Mouse (Mus musculus) intestine, embryonic 14.5 days (tissue): ENCODE data around the gene Proz. TPM values are rescaled to one million over a fixed set of nuclear protein-coding genes. Genes with fewer than 3 reads are reported as not detected.
A peak's percentile ranks its signal among the peaks of the same experiment; 100 is the strongest.
"Not testable (repeated sequence)": the region's sequence is repeated elsewhere in the genome, so short reads cannot be mapped to it uniquely, and the experiment has no call there.

Experiments
- ATAC-seq: fragments of 200-750 bp; cut with Nextera tagmentation; replicated peaks from 2 replicates; pipeline ENCODE4 v1.8.0; 2017; ENCODE audit warnings: low read depth, moderate number of reproducible peaks, moderate TSS enrichment, moderate library complexity; ENCODE audit not compliant: low FRiP score, low TSS enrichment
- DNase-seq: peaks from one replicate; pipeline ENCODE4 v3.0.0-alpha.2; 2018; ENCODE audit warnings: low spot score
- H3K27ac ChIP-seq: fragments of 300-500 bp; sonication (generic); 2 replicates; pipeline ENCODE4 v1.5.1; 2014; ENCODE audit warnings: low read depth, mild to moderate bottlenecking, control low read depth
- H3K27me3 ChIP-seq: fragments of 300-500 bp; sonication (generic); replicated peaks from 2 replicates; pipeline ENCODE4 v1.6.1; 2014; ENCODE audit warnings: low read length, control low read depth; ENCODE audit not compliant: control insufficient read depth, insufficient read depth
- H3K36me3 ChIP-seq: fragments of 300-500 bp; sonication (generic); 2 replicates; pipeline ENCODE4 v1.6.1; 2014; ENCODE audit warnings: low read length, control low read depth; ENCODE audit not compliant: control insufficient read depth, insufficient read depth
- H3K4me1 ChIP-seq: fragments of 300-500 bp; sonication (generic); replicated peaks from 2 replicates; pipeline ENCODE4 v1.6.1; 2014; ENCODE audit warnings: low read length, control low read depth, mixed read lengths; ENCODE audit not compliant: control insufficient read depth, insufficient read depth
- H3K4me2 ChIP-seq: fragments of 300-500 bp; sonication (generic); 2 replicates; pipeline ENCODE4 v1.6.1; 2014; ENCODE audit warnings: low read length
- H3K4me3 ChIP-seq: fragments of 300-500 bp; sonication (generic); 2 replicates; pipeline ENCODE4 v1.5.1; 2014; ENCODE audit warnings: low read depth, low read length, control low read depth, mixed read lengths
- H3K9ac ChIP-seq: fragments of 300-500 bp; sonication (generic); 2 replicates; pipeline ENCODE4 v1.6.1; 2014; ENCODE audit warnings: mild to moderate bottlenecking, low read length
- H3K9me3 ChIP-seq: fragments of 300-500 bp; sonication (generic); 2 replicates; pipeline ENCODE4 v1.6.1; 2016; ENCODE audit warnings: low read length, control low read depth; ENCODE audit not compliant: control insufficient read depth
- WGBS: fragments of 180-500 bp; shearing (Covaris S2); extraction: QIAGEN DNeasy Blood & Tissue Kit; methylation state at CpG from one replicate; pipeline ENCODE4 v1.1.7; 2014; 5-methylcytosine and 5-hydroxymethylcytosine counted together
- polyA plus RNA-seq: library from polyadenylated mRNA; unstranded; fragments of >200 nt; fragmentation: Nextera tagmentation; extraction: Ambion mirVana; gene quantifications from 2 replicates; pipeline ENCODE4 v1.2.1, GENCODE M21; 2014

Gene Proz
- polyA plus RNA-seq, 1 experiment from 2014 or later: 0.42 TPM

GRCm38 (mm10) chr8:13075579-13075978 lies 14.9 kb downstream of the Proz start:
- DNase-seq, H3K4me3 ChIP-seq, H3K4me2 ChIP-seq, H3K9ac ChIP-seq, H3K9me3 ChIP-seq, ATAC-seq, H3K4me1 ChIP-seq, H3K27ac ChIP-seq, H3K27me3 ChIP-seq: not testable (repeated sequence)
- 91% methylated on average over 1 of the region's 1 CpGs for WGBS
- peaks cover 74% of the 10 kb centered on the region for H3K36me3 ChIP-seq

DNA sequence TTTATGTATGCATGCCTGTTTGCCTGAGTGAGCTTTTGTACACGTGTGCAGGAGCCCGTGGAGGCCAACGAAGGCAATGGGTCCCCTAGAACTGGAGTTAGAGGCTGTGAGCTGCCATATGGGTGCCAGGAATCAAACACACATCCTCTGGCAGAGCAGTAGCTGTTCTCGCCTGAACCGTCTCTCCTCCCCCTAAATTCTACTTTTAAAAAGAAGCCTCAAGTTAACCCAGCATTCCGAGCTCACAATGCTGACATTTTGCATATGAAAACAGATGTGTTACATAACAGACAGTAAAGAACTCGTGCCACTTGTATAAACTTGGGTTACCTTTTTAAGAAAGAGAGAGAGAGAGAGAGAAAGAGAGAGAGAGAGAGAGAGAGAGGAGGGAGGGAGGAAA lies 16.8 kb downstream of the Proz start:
- WGBS: 90% methylated on average over 7 of the region's 7 CpGs
- no peaks in the 10 kb centered on the region for H3K4me1 ChIP-seq
- H3K4me2 ChIP-seq: no peak overlapping the region
- no peaks in the 10 kb centered on the region for H3K9me3 ChIP-seq
- H3K4me3 ChIP-seq: no peak overlapping the region
- no peaks in the 10 kb centered on the region for H3K27me3 ChIP-seq
- H3K9ac ChIP-seq: no peak overlapping the region
- peaks cover 93% of the 10 kb centered on the region for H3K36me3 ChIP-seq
- no peak for ATAC-seq
- no peak for DNase-seq
- H3K27ac ChIP-seq: no peak overlapping the region

GRCm38 (mm10) chr8:13104691-13105086 lies 44.0 kb downstream of the Proz start:
- Histone ChIP-seq H3K4me3 (peak overlapping the region; percentile 66), H3K4me2 (peak overlapping the region; percentile 96), H3K4me1 (peaks cover 23% of the 10 kb centered on the region), H3K27ac (peak overlapping the region; percentile 90), H3K9me3 (no peaks in the 10 kb centered on the region), H3K36me3 (peaks cover 15% of the 10 kb centered on the region), H3K27me3 (no peaks in the 10 kb centered on the region), H3K9ac (peak overlapping the region; percentile 64)
- 0% methylated on average over 45 of the region's 45 CpGs for WGBS
- DNase-seq (peak; percentile 97), ATAC-seq (peak; percentile 87)

DNA sequence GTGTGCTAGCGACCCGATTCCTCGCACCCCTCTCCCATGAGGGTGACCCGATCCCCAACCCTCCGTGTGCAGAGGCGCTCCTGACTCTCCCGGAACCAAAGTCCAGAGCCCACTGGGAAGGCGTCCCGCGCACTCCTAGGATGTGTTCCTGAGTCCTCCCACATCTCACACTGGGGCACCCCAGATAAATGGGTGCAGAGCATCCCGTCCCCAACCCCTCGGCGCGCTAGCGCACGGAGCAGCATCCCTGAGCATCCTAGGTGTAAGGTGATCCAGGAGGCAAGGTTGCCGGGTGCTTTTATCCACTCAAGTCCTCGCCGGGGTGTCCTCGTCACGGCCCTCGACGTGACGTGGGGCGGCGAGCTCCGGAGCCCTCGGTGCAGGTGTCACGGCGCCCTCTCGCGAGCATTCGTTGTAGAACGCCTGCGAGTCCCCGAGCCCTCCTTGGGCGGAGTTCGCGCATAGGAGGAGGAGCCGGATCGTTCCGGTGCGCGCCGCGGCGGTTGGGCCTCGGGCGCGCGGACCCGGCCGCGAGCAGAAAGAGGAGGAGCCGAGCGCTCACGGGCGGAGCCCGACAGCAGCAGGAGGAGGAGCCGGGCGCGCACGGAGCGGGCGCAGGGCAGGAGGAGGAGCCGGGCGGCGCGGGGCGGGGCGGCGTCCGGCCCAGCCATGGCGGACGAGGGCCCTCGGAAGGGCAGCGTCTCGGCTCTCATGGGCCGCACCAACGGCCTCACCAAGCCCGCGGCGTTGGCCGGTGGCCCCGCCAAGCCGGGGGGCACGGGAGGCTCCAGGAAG lies 44.6 kb downstream of the Proz start, which contains the start of the genes Pcid2 and Cul4a:
TSS of gene Pcid2 (minus strand) at position 373 of the 795 bp plus-strand sequence.
TSS of gene Cul4a (plus strand) at position 535 of the 795 bp plus-strand sequence.
- DNase-seq: peak; percentile 97
- Histone ChIP-seq H3K4me3 (peak within 1 kb of the TSS; percentile 66), H3K27ac (peak within 1 kb of the TSS; percentile 90), H3K27me3 (no peaks in the 10 kb centered on the region), H3K9ac (peak within 1 kb of the TSS; percentile 92), H3K36me3 (peaks cover 9% of the 10 kb centered on the region), H3K9me3 (no peaks in the 10 kb centered on the region), H3K4me2 (peak within 1 kb of the TSS; percentile 96), H3K4me1 (peaks cover 23% of the 10 kb centered on the region)
- WGBS: under 1% methylated on average over 84 of the region's 87 CpGs
- ATAC-seq: peak; percentile 94

- Histone ChIP-seq H3K9ac (peak overlapping the region; percentile 92), H3K27me3 (no peaks in the 10 kb centered on the region), H3K9me3 (no peaks in the 10 kb centered on the region), H3K36me3 (peaks cover 9% of the 10 kb centered on the region; the same call in 1 of the 2 replicates), H3K4me3 (peak overlapping the region; percentile 66), H3K4me2 (peak overlapping the region; percentile 91), H3K27ac (peak overlapping the region; percentile 72), H3K4me1 (peaks cover 23% of the 10 kb centered on the region)
- WGBS: 0% methylated on average over 56 of the region's 63 CpGs
- DNase-seq (peak; percentile 86), ATAC-seq (peak; percentile 54)
Measured at GRCm38 (mm10) chr8:13105908-13106551, 45.3 kb downstream of the Proz start.

- peaks cover 23% of the 10 kb centered on the region for H3K4me1 ChIP-seq
- no peak overlapping the region for H3K4me3 ChIP-seq
- DNase-seq (no peak), ATAC-seq (no peak)
- peaks cover 6% of the 10 kb centered on the region; the same call in 1 of the 2 replicates for H3K36me3 ChIP-seq
- no peaks in the 10 kb centered on the region for H3K9me3 ChIP-seq
- no peak overlapping the region for H3K27ac ChIP-seq
- no peaks in the 10 kb centered on the region for H3K27me3 ChIP-seq
- H3K4me2 ChIP-seq: no peak overlapping the region
- H3K9ac ChIP-seq: no peak overlapping the region
- WGBS: 82% methylated on average over 13 of the region's 13 CpGs
Measured at GRCm38 (mm10) chr8:13107990-13108638, 47.4 kb downstream of the Proz start.

DNA sequence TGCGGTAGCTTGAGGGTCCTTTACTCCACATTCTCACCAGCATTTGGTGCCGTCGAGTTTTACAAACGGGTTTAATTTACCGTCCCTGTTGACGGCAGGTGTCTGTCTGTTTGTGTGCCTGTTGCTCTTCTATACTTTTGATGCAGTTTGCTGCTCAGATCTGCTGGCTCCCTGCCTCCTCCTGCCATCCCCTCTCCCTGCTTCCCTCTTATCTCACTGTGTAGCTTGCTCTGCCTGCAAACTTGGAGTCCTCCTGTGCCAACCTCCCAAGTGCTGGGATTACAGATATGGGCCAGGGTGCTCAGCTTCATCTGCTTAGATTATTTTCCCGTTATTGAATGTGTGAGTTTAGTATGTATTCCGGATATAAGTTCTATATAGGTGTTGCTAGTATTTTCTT lies 48.3 kb downstream of the Proz start:
- Histone ChIP-seq H3K4me1 (peaks cover 17% of the 10 kb centered on the region), H3K36me3 (peaks cover 9% of the 10 kb centered on the region), H3K27me3 (no peaks in the 10 kb centered on the region), H3K4me2 (no peak overlapping the region), H3K4me3 (no peak overlapping the region), H3K9me3 (no peaks in the 10 kb centered on the region), H3K9ac (no peak overlapping the region), H3K27ac (no peak overlapping the region)
- 91% methylated on average over 8 of the region's 8 CpGs for WGBS
- DNase-seq (no peak), ATAC-seq (no peak)

DNA sequence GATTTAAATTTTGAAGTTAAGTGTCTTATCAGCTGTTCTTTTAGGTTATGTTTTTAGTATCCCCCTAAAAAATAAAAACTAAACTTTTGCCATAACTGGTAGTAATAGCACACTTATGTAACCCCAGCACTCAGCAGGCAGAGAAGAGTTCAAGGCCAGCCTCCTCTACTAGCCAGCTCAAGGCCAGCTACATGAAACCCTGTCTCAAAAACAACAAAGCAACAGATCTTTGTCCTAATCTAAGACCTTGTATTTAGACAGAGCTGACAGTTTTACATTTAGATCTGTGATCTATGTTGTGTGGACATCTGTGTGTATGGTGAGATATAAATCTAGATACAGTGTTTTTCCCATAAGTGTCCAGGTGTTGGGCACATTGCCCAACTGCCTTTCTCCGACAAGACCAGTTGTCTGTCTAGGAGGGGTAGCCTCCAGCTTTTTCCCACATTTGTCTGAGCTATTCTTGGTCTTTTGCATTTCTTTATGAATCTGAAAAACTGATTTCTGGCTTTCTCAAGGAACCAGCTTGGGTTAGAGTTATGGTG lies 48.8 kb downstream of the Proz start:
- no peak overlapping the region for H3K9ac ChIP-seq
- ATAC-seq: no peak
- H3K27ac ChIP-seq: no peak overlapping the region
- no peaks in the 10 kb centered on the region for H3K27me3 ChIP-seq
- no peaks in the 10 kb centered on the region for H3K9me3 ChIP-seq
- H3K4me1 ChIP-seq: peaks cover 16% of the 10 kb centered on the region
- no peak overlapping the region for H3K4me2 ChIP-seq
- 45% methylated on average over 1 of the region's 1 CpGs for WGBS
- no peak overlapping the region for H3K4me3 ChIP-seq
- no peak for DNase-seq
- peaks cover 9% of the 10 kb centered on the region for H3K36me3 ChIP-seq
